Mouse (Mus musculus): ENCODE results near the gene Poc1a. TPM values are rescaled to one million over a fixed set of nuclear protein-coding genes. Genes with fewer than 3 reads are reported as not detected.

The Poc1a gene
- total and polyA plus RNA-seq, 2 experiments from 2014 or later = 12.3 to 13.6 TPM

DNA sequence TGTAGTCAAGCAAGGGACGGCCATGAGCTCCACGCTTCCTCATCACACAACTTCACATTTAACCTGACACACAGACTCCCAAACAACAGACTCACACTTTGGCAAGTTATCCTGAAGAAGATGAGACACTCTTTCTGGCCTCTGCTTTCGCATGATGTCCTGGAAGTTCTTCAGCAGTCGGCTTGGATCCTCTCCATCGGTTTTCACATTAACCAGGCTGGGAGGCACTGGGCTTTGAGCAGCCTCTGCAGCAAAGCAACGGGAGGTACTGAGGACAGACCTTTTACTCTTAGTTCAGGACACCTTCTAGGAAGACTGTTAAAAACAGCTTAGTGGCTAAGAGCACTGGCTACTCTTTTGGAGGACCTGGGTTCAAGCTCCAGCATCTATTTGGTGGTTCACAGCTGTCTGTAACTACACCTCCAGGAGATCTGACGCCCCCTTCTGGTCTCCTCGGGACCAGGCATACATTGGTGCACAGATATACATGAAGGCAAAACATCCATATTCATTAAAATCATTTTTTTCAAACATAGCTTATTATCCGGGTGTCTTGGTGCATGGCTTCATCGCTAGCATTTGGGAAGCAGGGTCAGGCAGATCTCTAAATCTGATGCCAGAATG is 39.2 kb upstream of the Poc1a start:
- WGBS = 84% methylated on average over 10 of the region's 10 CpGs
- peaks cover 78% of the 10 kb centered on the region for H3K36me3 ChIP-seq (replicated peaks; ENCODE audit: control insufficient read depth, insufficient read depth, low read length)
- no peak for TF ChIP-seq EP300 (IDR thresholded peaks at IDR 0.05; ENCODE audit: low read depth)
- TF ChIP-seq CTCF (IDR thresholded peaks at IDR 0.05; ENCODE audit: low read depth) = no peak
- H3K4me2 ChIP-seq (ENCODE audit: low read depth, low read length) = no peak overlapping the region
- no peak overlapping the region for H3K9ac ChIP-seq (replicated peaks; ENCODE audit: low read depth, low read length)
- no peak overlapping the region for H3K27ac ChIP-seq (ENCODE audit: low read depth)
- no peaks in the 10 kb centered on the region for H3K9me3 ChIP-seq (replicated peaks; ENCODE audit: control insufficient read depth, low read length)
- DNase-seq (ENCODE audit: low spot score) (no peak), ATAC-seq (ENCODE audit: insufficient read depth, low read depth) (no peak)
- H3K4me1 ChIP-seq (ENCODE audit: control insufficient read depth, insufficient read depth) = peaks cover 7% of the 10 kb centered on the region
- no peaks in the 10 kb centered on the region for H3K27me3 ChIP-seq (ENCODE audit: control insufficient read depth, insufficient read depth, low read length)
- H3K4me3 ChIP-seq (ENCODE audit: low read depth, low read length) = no peak overlapping the region

DNA sequence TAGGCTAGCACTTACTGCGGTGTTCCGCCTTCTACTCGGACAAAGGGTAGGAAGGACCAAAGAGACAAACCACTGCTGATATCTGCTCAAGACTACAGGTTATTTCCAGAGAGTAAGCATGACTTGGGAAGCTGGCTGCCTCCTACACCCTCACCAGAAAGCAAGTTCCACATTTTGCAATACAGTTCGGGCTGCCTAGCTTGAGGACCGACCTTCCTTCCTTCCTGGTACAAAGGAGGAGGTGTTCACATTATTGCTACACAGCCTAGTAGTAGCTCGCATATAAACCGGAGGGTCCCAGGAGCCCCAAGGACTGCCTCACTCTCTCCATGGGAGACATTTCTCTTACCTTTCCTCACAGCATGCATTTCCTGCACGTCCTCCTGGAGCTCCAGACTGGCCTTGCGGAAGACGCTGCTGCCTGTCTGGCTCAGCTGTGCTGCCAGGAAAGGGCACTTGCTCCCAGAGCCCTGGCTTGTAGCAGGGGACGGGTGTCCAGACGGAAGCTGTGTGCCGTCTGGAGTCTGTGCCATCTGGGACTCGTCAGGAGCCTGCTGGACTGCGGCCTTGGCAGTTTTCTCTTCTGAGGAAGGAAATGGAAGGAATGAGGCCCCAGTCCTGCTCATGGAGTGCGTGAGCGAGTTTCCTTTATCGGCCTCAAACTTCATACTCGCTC is 37.9 kb upstream of the Poc1a start:
- no peak overlapping the region for H3K9ac ChIP-seq (replicated peaks; ENCODE audit: low read depth, low read length)
- peak; percentile 14; the same call in 1 of the 2 replicates for ATAC-seq (ENCODE audit: insufficient read depth, low read depth)
- peak; percentile 57 for DNase-seq (ENCODE audit: low spot score)

GRCm38 (mm10) chr9:106249550-106249949 is 31.3 kb upstream of the Poc1a start:
- H3K4me2 ChIP-seq (ENCODE audit: low read depth, low read length) = no peak overlapping the region
- no peak overlapping the region for H3K4me3 ChIP-seq (ENCODE audit: low read depth, low read length)
- peaks cover 16% of the 10 kb centered on the region for H3K4me1 ChIP-seq (ENCODE audit: control insufficient read depth, insufficient read depth)
- H3K27me3 ChIP-seq (ENCODE audit: control insufficient read depth, insufficient read depth, low read length) = no peaks in the 10 kb centered on the region
- H3K27ac ChIP-seq (ENCODE audit: low read depth) = peak overlapping the region; percentile 57
- ATAC-seq (ENCODE audit: insufficient read depth, low read depth) = no peak
- no peak for DNase-seq (ENCODE audit: low spot score)
- no peak overlapping the region for H3K9ac ChIP-seq (replicated peaks; ENCODE audit: low read depth, low read length)
- WGBS = 78% methylated on average over 11 of the region's 11 CpGs
- TF ChIP-seq EP300 (IDR thresholded peaks at IDR 0.05; ENCODE audit: low read depth) (no peak), CTCF (IDR thresholded peaks at IDR 0.05; ENCODE audit: low read depth) (no peak)
- H3K36me3 ChIP-seq (replicated peaks; ENCODE audit: control insufficient read depth, insufficient read depth, low read length) = peaks cover 7% of the 10 kb centered on the region; the same call in 1 of the 2 replicates
- no peaks in the 10 kb centered on the region for H3K9me3 ChIP-seq (replicated peaks; ENCODE audit: control insufficient read depth, low read length)

More for the DNA sequence above, 37.9 kb upstream of the Poc1a start:
- H3K4me1 ChIP-seq (ENCODE audit: control insufficient read depth, insufficient read depth) = peaks cover 12% of the 10 kb centered on the region
- no peaks in the 10 kb centered on the region for H3K27me3 ChIP-seq (ENCODE audit: control insufficient read depth, insufficient read depth, low read length)
- no peak overlapping the region for H3K4me3 ChIP-seq (ENCODE audit: low read depth, low read length)
- WGBS = 54% methylated on average over 19 of the region's 19 CpGs
- peaks cover 65% of the 10 kb centered on the region for H3K36me3 ChIP-seq (replicated peaks; ENCODE audit: control insufficient read depth, insufficient read depth, low read length)
- H3K4me2 ChIP-seq (ENCODE audit: low read depth, low read length) = no peak overlapping the region
- peak overlapping the region; percentile 23 for H3K27ac ChIP-seq (ENCODE audit: low read depth)
- TF ChIP-seq EP300 (IDR thresholded peaks at IDR 0.05; ENCODE audit: low read depth) (no peak), CTCF (IDR thresholded peaks at IDR 0.05; ENCODE audit: low read depth) (no peak)
- no peaks in the 10 kb centered on the region for H3K9me3 ChIP-seq (replicated peaks; ENCODE audit: control insufficient read depth, low read length)

DNA sequence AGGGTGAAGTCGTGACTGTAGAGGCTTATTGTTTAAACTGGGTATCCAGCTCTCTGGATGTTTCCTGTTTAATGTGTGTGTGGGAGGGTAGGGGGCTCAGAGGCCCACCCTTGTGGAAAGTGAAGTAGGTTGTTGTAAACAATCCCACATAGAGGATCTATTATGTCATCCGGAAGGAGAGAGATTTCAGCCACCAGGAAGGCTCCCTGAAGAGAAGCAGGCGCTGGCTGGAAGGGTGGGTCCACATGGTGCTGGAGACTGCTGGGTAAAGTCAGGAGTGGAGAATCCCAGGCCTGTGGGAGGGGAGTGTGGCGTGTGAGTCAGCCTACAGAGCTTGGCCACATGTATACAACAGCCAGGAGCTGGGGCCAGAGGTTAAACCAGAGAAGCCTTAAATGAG is 30.6 kb upstream of the Poc1a start:
- Histone ChIP-seq H3K9me3 (replicated peaks; ENCODE audit: control insufficient read depth, low read length) (no peaks in the 10 kb centered on the region), H3K9ac (replicated peaks; ENCODE audit: low read depth, low read length) (no peak overlapping the region), H3K4me3 (ENCODE audit: low read depth, low read length) (no peak overlapping the region), H3K4me1 (ENCODE audit: control insufficient read depth, insufficient read depth) (peaks cover 16% of the 10 kb centered on the region), H3K36me3 (replicated peaks; ENCODE audit: control insufficient read depth, insufficient read depth, low read length) (peaks cover 2% of the 10 kb centered on the region; the same call in 1 of the 2 replicates), H3K27me3 (ENCODE audit: control insufficient read depth, insufficient read depth, low read length) (no peaks in the 10 kb centered on the region), H3K4me2 (ENCODE audit: low read depth, low read length) (no peak overlapping the region), H3K27ac (ENCODE audit: low read depth) (peak overlapping the region; percentile 57)
- TF ChIP-seq EP300 (IDR thresholded peaks at IDR 0.05; ENCODE audit: low read depth) (no peak), CTCF (IDR thresholded peaks at IDR 0.05; ENCODE audit: low read depth) (no peak)
- 48% methylated on average over 4 of the region's 4 CpGs for WGBS
- peak; percentile 67 for DNase-seq (ENCODE audit: low spot score)
- peak; percentile 29 for ATAC-seq (ENCODE audit: insufficient read depth, low read depth)

- no peak for ATAC-seq (ENCODE audit: insufficient read depth, low read depth)
- Histone ChIP-seq H3K9ac (replicated peaks; ENCODE audit: low read depth, low read length) (no peak overlapping the region), H3K9me3 (replicated peaks; ENCODE audit: control insufficient read depth, low read length) (no peaks in the 10 kb centered on the region), H3K4me1 (ENCODE audit: control insufficient read depth, insufficient read depth) (peaks cover 15% of the 10 kb centered on the region), H3K27me3 (ENCODE audit: control insufficient read depth, insufficient read depth, low read length) (no peaks in the 10 kb centered on the region), H3K36me3 (replicated peaks; ENCODE audit: control insufficient read depth, insufficient read depth, low read length) (no peaks in the 10 kb centered on the region), H3K4me3 (ENCODE audit: low read depth, low read length) (no peak overlapping the region), H3K27ac (ENCODE audit: low read depth) (no peak overlapping the region; the same call in 1 of the 2 replicates), H3K4me2 (ENCODE audit: low read depth, low read length) (no peak overlapping the region)
- no peak for DNase-seq (ENCODE audit: low spot score)
- TF ChIP-seq CTCF (IDR thresholded peaks at IDR 0.05; ENCODE audit: low read depth) (no peak), EP300 (IDR thresholded peaks at IDR 0.05; ENCODE audit: low read depth) (no peak)
- 62% methylated on average over 8 of the region's 8 CpGs for WGBS
Observed at GRCm38 (mm10) chr9:106251066-106251465, 29.8 kb upstream of the Poc1a start.
